Mouse (Mus musculus): ENCODE measurements around the gene Olfr1150-ps1. TPM values are rescaled to one million over a fixed set of nuclear protein-coding genes. Genes with fewer than 3 reads are reported as not detected.

Gene Olfr1150-ps1
- polyA plus RNA-seq (2012; rRNA removed) = not detected in 2 replicates

GRCm38 (mm10) chr2:87843693-87844092 is at the start of gene Olfr1150-ps1:
Gene Olfr1150-ps1, plus strand, starts transcription at chr2:87843993.

DNA sequence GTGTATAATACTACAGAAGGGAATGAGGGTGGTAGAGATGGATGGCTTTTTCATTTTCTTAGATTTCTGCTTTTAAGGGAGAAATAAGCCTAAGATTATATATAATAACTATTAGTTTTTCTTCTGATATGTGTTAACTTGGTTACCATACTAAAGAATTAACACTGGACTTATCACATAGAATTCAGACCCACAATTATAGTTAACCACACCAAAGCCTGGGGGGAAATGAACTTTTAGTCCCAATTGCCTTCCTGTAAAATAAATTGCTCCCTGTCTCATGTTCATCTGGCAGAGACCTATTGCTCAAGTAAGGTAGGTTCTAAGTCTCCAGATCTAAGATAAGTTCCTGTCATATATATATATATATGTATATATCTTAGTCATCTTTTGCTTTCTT is 43.5 kb upstream of the Olfr1150-ps1 start, which contains the start of gene Olfr1143:
Gene Olfr1143, plus strand, starts transcription at position 301 of the 400 bp plus-strand sequence.

DNA sequence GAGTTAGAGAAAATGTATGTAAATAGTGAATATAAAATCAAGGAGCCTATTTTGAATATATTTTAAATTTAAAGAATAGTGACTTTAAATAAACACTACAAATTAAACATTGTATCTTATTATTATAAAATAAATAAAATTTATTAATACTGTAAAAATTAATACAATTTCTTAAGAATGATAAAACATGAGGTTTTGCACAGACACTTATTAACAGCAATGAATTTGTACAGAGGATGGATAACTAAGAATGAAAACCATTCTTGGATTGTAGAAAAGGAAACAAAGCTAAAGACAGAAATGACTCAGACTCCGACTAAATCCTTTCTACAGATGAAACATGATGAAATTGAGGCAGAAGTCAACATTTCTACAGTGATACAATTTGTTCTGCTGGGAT is 34.3 kb upstream of the Olfr1150-ps1 start, which contains the start of gene Olfr1145:
Gene Olfr1145, plus strand, starts transcription at position 301 of the 400 bp plus-strand sequence.

DNA sequence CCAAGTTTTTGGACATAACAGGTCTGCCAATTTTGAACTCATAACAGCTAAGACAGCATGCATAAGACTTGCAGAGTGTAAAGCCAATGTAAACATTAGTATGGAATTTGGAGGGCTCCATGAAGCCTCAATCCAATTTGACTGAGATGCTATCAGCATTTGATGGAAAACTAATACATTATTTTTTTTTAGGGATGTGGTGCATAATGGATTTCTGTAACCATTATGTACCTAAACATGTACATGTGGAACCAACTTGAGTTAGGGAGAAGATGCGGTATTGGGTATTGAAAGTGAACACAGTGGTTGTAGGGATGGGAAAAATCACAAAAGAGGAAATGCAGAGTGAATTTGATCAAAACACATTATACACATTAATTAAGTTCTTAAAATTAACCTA is 13.6 kb upstream of the Olfr1150-ps1 start, which contains the start of gene Olfr1148:
Gene Olfr1148, plus strand, starts transcription at position 301 of the 400 bp plus-strand sequence.

GRCm38 (mm10) chr2:87855562-87855961 is 11.8 kb downstream of the Olfr1150-ps1 start, which contains the start of gene Olfr1151:
Gene Olfr1151, plus strand, starts transcription at chr2:87855862.

GRCm38 (mm10) chr2:87866192-87866591 is 22.4 kb downstream of the Olfr1150-ps1 start, which contains the start of gene Olfr1152:
Gene Olfr1152, plus strand, starts transcription at chr2:87866492.

DNA sequence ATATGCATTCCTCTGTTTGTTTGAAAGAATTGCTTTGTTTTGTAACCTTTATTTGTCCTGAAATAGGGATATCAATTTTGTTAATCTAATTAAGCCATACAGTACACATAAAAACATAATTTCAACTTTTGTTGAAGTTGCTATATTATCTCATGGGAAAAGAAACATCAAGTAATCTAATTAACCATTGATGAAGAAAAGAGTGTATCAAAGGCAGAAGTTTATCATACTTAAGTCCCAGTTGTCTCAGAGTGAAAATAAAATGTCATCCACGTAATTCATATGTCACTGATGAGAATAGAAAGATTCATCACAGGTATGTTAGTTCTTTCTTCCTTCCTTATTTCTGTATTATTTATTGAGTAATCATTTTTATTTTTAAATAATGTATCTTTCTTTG is 50.9 kb downstream of the Olfr1150-ps1 start, which contains the start of gene Olfr1153:
Gene Olfr1153, plus strand, starts transcription at position 301 of the 400 bp plus-strand sequence.

Other genes with a start within 250 kb of the Olfr1150-ps1 start
- not detected in 2 replicates for gene Olfr1130, start 237.8 kb upstream of the Olfr1150-ps1 start, polyA plus RNA-seq (2012; rRNA removed)
- gene Olfr1131, start 216.9 kb upstream of the Olfr1150-ps1 start, polyA plus RNA-seq (2012; rRNA removed) = not detected in 2 replicates
- not detected in 2 replicates for gene Olfr1132, start 206.5 kb upstream of the Olfr1150-ps1 start, polyA plus RNA-seq (2012; rRNA removed)
- gene Olfr1133, start 196.6 kb upstream of the Olfr1150-ps1 start, polyA plus RNA-seq (2012; rRNA removed) = not detected in 2 replicates
- gene Olfr1134, start 185.5 kb upstream of the Olfr1150-ps1 start, polyA plus RNA-seq (2012; rRNA removed) = not detected in 2 replicates
- gene Olfr1135, start 170.3 kb upstream of the Olfr1150-ps1 start, polyA plus RNA-seq (2012; rRNA removed) = not detected in 2 replicates
- gene Olfr1136, start 150.0 kb upstream of the Olfr1150-ps1 start, polyA plus RNA-seq (2012; rRNA removed) = not detected in 2 replicates
- not detected in 2 replicates for gene Olfr1137, start 130.8 kb upstream of the Olfr1150-ps1 start, polyA plus RNA-seq (2012; rRNA removed)
- not detected in 2 replicates for gene Olfr1138, start 104.0 kb upstream of the Olfr1150-ps1 start, polyA plus RNA-seq (2012; rRNA removed)
- not detected in 2 replicates for gene Olfr1140, start 100.2 kb upstream of the Olfr1150-ps1 start, polyA plus RNA-seq (2012; rRNA removed)
- gene Olfr1141, start 90.0 kb upstream of the Olfr1150-ps1 start, polyA plus RNA-seq (2012; rRNA removed) = not detected in 2 replicates
- not detected in 2 replicates for gene Olfr152, start 64.5 kb upstream of the Olfr1150-ps1 start, polyA plus RNA-seq (2012; rRNA removed)
- gene Olfr1143, start 43.4 kb upstream of the Olfr1150-ps1 start, polyA plus RNA-seq (2012; rRNA removed) = not detected in 2 replicates
- not detected in 2 replicates for gene Olfr1145, start 34.2 kb upstream of the Olfr1150-ps1 start, polyA plus RNA-seq (2012; rRNA removed)
- gene Olfr1148, start 13.5 kb upstream of the Olfr1150-ps1 start, polyA plus RNA-seq (2012; rRNA removed) = not detected in 2 replicates
- not detected in 2 replicates for gene Olfr1151, start 11.9 kb downstream of the Olfr1150-ps1 start, polyA plus RNA-seq (2012; rRNA removed)
- gene Olfr1152, start 22.5 kb downstream of the Olfr1150-ps1 start, polyA plus RNA-seq (2012; rRNA removed) = not detected in 2 replicates
- not detected in 2 replicates for gene Olfr1153, start 51.0 kb downstream of the Olfr1150-ps1 start, polyA plus RNA-seq (2012; rRNA removed)
- not detected in 2 replicates for gene Olfr1154, start 61.2 kb downstream of the Olfr1150-ps1 start, polyA plus RNA-seq (2012; rRNA removed)
- not detected in 2 replicates for gene Olfr1155, start 101.1 kb downstream of the Olfr1150-ps1 start, polyA plus RNA-seq (2012; rRNA removed)
- gene Olfr1156, start 109.1 kb downstream of the Olfr1150-ps1 start, polyA plus RNA-seq (2012; rRNA removed) = not detected in 2 replicates
- gene Olfr1157, start 124.3 kb downstream of the Olfr1150-ps1 start, polyA plus RNA-seq (2012; rRNA removed) = not detected in 2 replicates
- not detected in 2 replicates for gene Olfr74, start 130.7 kb downstream of the Olfr1150-ps1 start, polyA plus RNA-seq (2012; rRNA removed)
- not detected in 2 replicates for gene Olfr1158, start 146.1 kb downstream of the Olfr1150-ps1 start, polyA plus RNA-seq (2012; rRNA removed)
- gene Olfr1160, start 164.3 kb downstream of the Olfr1150-ps1 start, polyA plus RNA-seq (2012; rRNA removed) = not detected in 2 replicates
- not detected in 2 replicates for gene Olfr1161, start 178.8 kb downstream of the Olfr1150-ps1 start, polyA plus RNA-seq (2012; rRNA removed)
- gene Olfr73, start 193.7 kb downstream of the Olfr1150-ps1 start, polyA plus RNA-seq (2012; rRNA removed) = not detected in 2 replicates
- gene Olfr1162, start 207.1 kb downstream of the Olfr1150-ps1 start, polyA plus RNA-seq (2012; rRNA removed) = not detected in 2 replicates
- gene Olfr1163, start 227.8 kb downstream of the Olfr1150-ps1 start, polyA plus RNA-seq (2012; rRNA removed) = not detected in 2 replicates
- not detected in 2 replicates for gene Olfr1164, start 250.0 kb downstream of the Olfr1150-ps1 start, polyA plus RNA-seq (2012; rRNA removed)